Mouse (Mus musculus) midbrain, embryonic 15.5 days (tissue): ENCODE measurements around the gene Aatk. TPM values are rescaled to one million over a fixed set of nuclear protein-coding genes. Genes with fewer than 3 reads are reported as not detected.

Experiments used
- ATAC-seq: fragments of 200-750 bp; cut with Nextera tagmentation; replicated peaks from 2 replicates; pipeline ENCODE4 v1.8.0; 2017; ENCODE audit warnings: moderate TSS enrichment
- H3K27ac ChIP-seq: fragments of 300-500 bp; sonication (generic); 2 replicates; pipeline ENCODE4 v1.5.1; 2015; ENCODE audit warnings: mild to moderate bottlenecking, inconsistent platforms
- H3K27me3 ChIP-seq: fragments of 300-500 bp; sonication (generic); replicated peaks from 2 replicates; pipeline ENCODE4 v1.6.1; 2015; ENCODE audit warnings: inconsistent platforms
- H3K36me3 ChIP-seq: fragments of 300-500 bp; sonication (generic); replicated peaks from 2 replicates; pipeline ENCODE4 v1.6.1; 2015; ENCODE audit warnings: inconsistent platforms
- H3K4me1 ChIP-seq: fragments of 300-500 bp; sonication (generic); 2 replicates; pipeline ENCODE4 v1.6.1; 2015; ENCODE audit warnings: inconsistent platforms
- H3K4me2 ChIP-seq: fragments of 300-500 bp; sonication (generic); 2 replicates; pipeline ENCODE4 v1.6.1; 2015; ENCODE audit warnings: inconsistent platforms, mild to moderate bottlenecking, moderate library complexity
- H3K4me3 ChIP-seq: fragments of 300-500 bp; sonication (generic); 2 replicates; pipeline ENCODE4 v1.5.1; 2015; ENCODE audit warnings: mild to moderate bottlenecking, inconsistent platforms
- H3K9ac ChIP-seq: fragments of 300-500 bp; sonication (generic); 2 replicates; pipeline ENCODE4 v1.6.1; 2015; ENCODE audit warnings: mild to moderate bottlenecking, inconsistent platforms
- H3K9me3 ChIP-seq: fragments of 300-500 bp; sonication (generic); 2 replicates; pipeline ENCODE4 v1.6.1; 2016; ENCODE audit warnings: inconsistent platforms
- WGBS: fragments of 180-500 bp; shearing (Covaris S2); methylation state at CpG from one replicate; pipeline ENCODE4 v1.1.7; 2015; ENCODE audit warnings: mixed read lengths; 5-methylcytosine and 5-hydroxymethylcytosine counted together
- polyA plus RNA-seq: library from polyadenylated mRNA; unstranded; fragments of >200 nt; fragmentation: Nextera tagmentation; extraction: Ambion mirVana; gene quantifications from 2 replicates; pipeline ENCODE4 v1.2.1, GENCODE M21; 2015

Gene Aatk
- polyA plus RNA-seq, 1 experiment from 2014 or later: 45.3 TPM

GRCm38 (mm10) chr11:120069261-120069660 is 22.3 kb upstream of the Aatk start:
- Histone ChIP-seq H3K36me3 (peaks cover 39% of the 10 kb centered on the region; the same call in 1 of the 2 replicates), H3K4me3 (no peak overlapping the region), H3K27me3 (no peaks in the 10 kb centered on the region), H3K9me3 (no peaks in the 10 kb centered on the region), H3K4me2 (no peak overlapping the region), H3K27ac (no peak overlapping the region), H3K9ac (no peak overlapping the region), H3K4me1 (no peaks in the 10 kb centered on the region)
- ATAC-seq: no peak
- 50% methylated on average over 11 of the region's 11 CpGs for WGBS

GRCm38 (mm10) chr11:120067834-120068233 is 20.9 kb upstream of the Aatk start:
- 57% methylated on average over 17 of the region's 17 CpGs for WGBS
- Histone ChIP-seq H3K4me2 (no peak overlapping the region), H3K36me3 (peaks cover 39% of the 10 kb centered on the region; the same call in 1 of the 2 replicates), H3K27ac (no peak overlapping the region), H3K4me3 (no peak overlapping the region), H3K4me1 (no peaks in the 10 kb centered on the region), H3K27me3 (no peaks in the 10 kb centered on the region), H3K9ac (no peak overlapping the region), H3K9me3 (no peaks in the 10 kb centered on the region)
- ATAC-seq: no peak

- Histone ChIP-seq H3K9ac (no peak overlapping the region), H3K27me3 (no peaks in the 10 kb centered on the region), H3K4me2 (no peak overlapping the region), H3K36me3 (peaks cover 23% of the 10 kb centered on the region; the same call in 1 of the 2 replicates), H3K4me1 (no peaks in the 10 kb centered on the region), H3K4me3 (no peak overlapping the region), H3K9me3 (no peaks in the 10 kb centered on the region), H3K27ac (no peak overlapping the region)
- 38% methylated on average over 10 of the region's 10 CpGs for WGBS
- 0 out of 2 replicates have a peak, but pooled peaks have one; percentile 27 for ATAC-seq
Measured at GRCm38 (mm10) chr11:120065291-120065690, 18.3 kb upstream of the Aatk start.

- ATAC-seq: no peak
- Histone ChIP-seq H3K36me3 (peaks cover 20% of the 10 kb centered on the region; the same call in 1 of the 2 replicates), H3K27ac (no peak overlapping the region), H3K9me3 (no peaks in the 10 kb centered on the region), H3K4me2 (no peak overlapping the region), H3K4me1 (no peaks in the 10 kb centered on the region), H3K4me3 (no peak overlapping the region), H3K9ac (no peak overlapping the region), H3K27me3 (no peaks in the 10 kb centered on the region)
- WGBS: 92% methylated on average over 11 of the region's 11 CpGs
Measured at GRCm38 (mm10) chr11:120064668-120065040, 17.7 kb upstream of the Aatk start.

- no peak overlapping the region for H3K4me2 ChIP-seq
- WGBS: 83% methylated on average over 13 of the region's 13 CpGs
- no peak overlapping the region for H3K27ac ChIP-seq
- no peaks in the 10 kb centered on the region for H3K4me1 ChIP-seq
- H3K36me3 ChIP-seq: peaks cover 20% of the 10 kb centered on the region; the same call in 1 of the 2 replicates
- no peak overlapping the region for H3K4me3 ChIP-seq
- no peak overlapping the region for H3K9ac ChIP-seq
- no peaks in the 10 kb centered on the region for H3K9me3 ChIP-seq
- ATAC-seq: no peak
- no peaks in the 10 kb centered on the region for H3K27me3 ChIP-seq
Measured at GRCm38 (mm10) chr11:120064006-120064667, 17.2 kb upstream of the Aatk start.

- 89% methylated on average over 5 of the region's 5 CpGs for WGBS
- no peak for ATAC-seq
- Histone ChIP-seq H3K4me3 (no peak overlapping the region), H3K36me3 (peaks cover 15% of the 10 kb centered on the region; the same call in 1 of the 2 replicates), H3K27ac (no peak overlapping the region), H3K27me3 (no peaks in the 10 kb centered on the region), H3K4me2 (no peak overlapping the region), H3K9me3 (no peaks in the 10 kb centered on the region), H3K9ac (no peak overlapping the region), H3K4me1 (no peaks in the 10 kb centered on the region)
Measured at GRCm38 (mm10) chr11:120063326-120063725, 16.4 kb upstream of the Aatk start.

- Histone ChIP-seq H3K27me3 (no peaks in the 10 kb centered on the region), H3K4me3 (no peak overlapping the region), H3K9ac (no peak overlapping the region), H3K27ac (no peak overlapping the region), H3K36me3 (peaks cover 7% of the 10 kb centered on the region; the same call in 1 of the 2 replicates), H3K9me3 (no peaks in the 10 kb centered on the region), H3K4me2 (no peak overlapping the region), H3K4me1 (no peaks in the 10 kb centered on the region)
- 87% methylated on average over 8 of the region's 8 CpGs for WGBS
- ATAC-seq: no peak
Measured at GRCm38 (mm10) chr11:120060634-120061033, 13.7 kb upstream of the Aatk start.

- WGBS: 88% methylated on average over 12 of the region's 12 CpGs
- Histone ChIP-seq H3K9me3 (no peaks in the 10 kb centered on the region), H3K27ac (no peak overlapping the region), H3K27me3 (no peaks in the 10 kb centered on the region), H3K36me3 (no peaks in the 10 kb centered on the region), H3K9ac (no peak overlapping the region), H3K4me1 (peaks cover 5% of the 10 kb centered on the region; the same call in 1 of the 2 replicates), H3K4me3 (no peak overlapping the region), H3K4me2 (no peak overlapping the region)
- ATAC-seq: no peak
Measured at GRCm38 (mm10) chr11:120055953-120056732, 9.2 kb upstream of the Aatk start.

GRCm38 (mm10) chr11:120053846-120054245 is 6.9 kb upstream of the Aatk start:
- Histone ChIP-seq H3K9ac (no peak overlapping the region), H3K36me3 (no peaks in the 10 kb centered on the region), H3K9me3 (no peaks in the 10 kb centered on the region), H3K4me1 (peaks cover 13% of the 10 kb centered on the region), H3K4me2 (no peak overlapping the region), H3K27me3 (no peaks in the 10 kb centered on the region), H3K4me3 (no peak overlapping the region), H3K27ac (no peak overlapping the region)
- no peak for ATAC-seq
- WGBS: 81% methylated on average over 4 of the region's 4 CpGs

- H3K4me2 ChIP-seq: no peak overlapping the region
- H3K4me1 ChIP-seq: peaks cover 29% of the 10 kb centered on the region
- no peaks in the 10 kb centered on the region for H3K9me3 ChIP-seq
- 75% methylated on average over 9 of the region's 9 CpGs for WGBS
- H3K27me3 ChIP-seq: no peaks in the 10 kb centered on the region
- no peaks in the 10 kb centered on the region for H3K36me3 ChIP-seq
- no peak overlapping the region for H3K27ac ChIP-seq
- no peak overlapping the region for H3K4me3 ChIP-seq
- ATAC-seq: no peak
- no peak overlapping the region for H3K9ac ChIP-seq
Measured at GRCm38 (mm10) chr11:120052274-120052673, 5.3 kb upstream of the Aatk start.

GRCm38 (mm10) chr11:120051124-120051811 is 4.3 kb upstream of the Aatk start:
- H3K27ac ChIP-seq: peak overlapping the region; percentile 45; the same call in 1 of the 2 replicates
- no peaks in the 10 kb centered on the region for H3K9me3 ChIP-seq
- ATAC-seq: no peak
- no peak overlapping the region for H3K4me3 ChIP-seq
- H3K4me1 ChIP-seq: peaks cover 34% of the 10 kb centered on the region
- no peak overlapping the region for H3K4me2 ChIP-seq
- no peaks in the 10 kb centered on the region for H3K36me3 ChIP-seq
- WGBS: 34% methylated on average over 14 of the region's 14 CpGs
- H3K27me3 ChIP-seq: no peaks in the 10 kb centered on the region
- no peak overlapping the region for H3K9ac ChIP-seq

- Histone ChIP-seq H3K9me3 (no peaks in the 10 kb centered on the region), H3K27me3 (no peaks in the 10 kb centered on the region), H3K4me1 (peaks cover 56% of the 10 kb centered on the region), H3K4me2 (no peak overlapping the region), H3K4me3 (no peak overlapping the region), H3K27ac (no peak overlapping the region), H3K36me3 (no peaks in the 10 kb centered on the region), H3K9ac (no peak overlapping the region; the same call in 1 of the 2 replicates)
- ATAC-seq: no peak
- WGBS: 85% methylated on average over 8 of the region's 8 CpGs
Measured at GRCm38 (mm10) chr11:120049067-120049466, 2.1 kb upstream of the Aatk start.
